Mouse (Mus musculus) midbrain, embryonic 15.5 days (tissue): Measurements from ENCODE around the gene Acbd4. TPM values are rescaled to one million over a fixed set of nuclear protein-coding genes. Genes with fewer than 3 reads are reported as not detected.
A peak's percentile ranks its signal among the peaks of the same experiment; 100 is the strongest.

Experiments
- ATAC-seq: fragments of 200-750 bp; cut with Nextera tagmentation; replicated peaks from 2 replicates; pipeline ENCODE4 v1.8.0; 2017; ENCODE audit warnings: moderate TSS enrichment
- H3K27ac ChIP-seq: fragments of 300-500 bp; sonication (generic); 2 replicates; pipeline ENCODE4 v1.5.1; 2015; ENCODE audit warnings: mild to moderate bottlenecking, inconsistent platforms
- H3K27me3 ChIP-seq: fragments of 300-500 bp; sonication (generic); replicated peaks from 2 replicates; pipeline ENCODE4 v1.6.1; 2015; ENCODE audit warnings: inconsistent platforms
- H3K36me3 ChIP-seq: fragments of 300-500 bp; sonication (generic); replicated peaks from 2 replicates; pipeline ENCODE4 v1.6.1; 2015; ENCODE audit warnings: inconsistent platforms
- H3K4me1 ChIP-seq: fragments of 300-500 bp; sonication (generic); 2 replicates; pipeline ENCODE4 v1.6.1; 2015; ENCODE audit warnings: inconsistent platforms
- H3K4me2 ChIP-seq: fragments of 300-500 bp; sonication (generic); 2 replicates; pipeline ENCODE4 v1.6.1; 2015; ENCODE audit warnings: inconsistent platforms, mild to moderate bottlenecking, moderate library complexity
- H3K4me3 ChIP-seq: fragments of 300-500 bp; sonication (generic); 2 replicates; pipeline ENCODE4 v1.5.1; 2015; ENCODE audit warnings: mild to moderate bottlenecking, inconsistent platforms
- H3K9ac ChIP-seq: fragments of 300-500 bp; sonication (generic); 2 replicates; pipeline ENCODE4 v1.6.1; 2015; ENCODE audit warnings: mild to moderate bottlenecking, inconsistent platforms
- H3K9me3 ChIP-seq: fragments of 300-500 bp; sonication (generic); 2 replicates; pipeline ENCODE4 v1.6.1; 2016; ENCODE audit warnings: inconsistent platforms
- WGBS: fragments of 180-500 bp; shearing (Covaris S2); methylation state at CpG from one replicate; pipeline ENCODE4 v1.1.7; 2015; ENCODE audit warnings: mixed read lengths; 5-methylcytosine and 5-hydroxymethylcytosine counted together
- polyA plus RNA-seq: library from polyadenylated mRNA; unstranded; fragments of >200 nt; fragmentation: Nextera tagmentation; extraction: Ambion mirVana; gene quantifications from 2 replicates; pipeline ENCODE4 v1.2.1, GENCODE M21; 2015

The Acbd4 gene
- polyA plus RNA-seq, 1 experiment from 2014 or later = 9.7 TPM

GRCm38 (mm10) chr11:103105810-103106209 is 4.3 kb downstream of the Acbd4 start:
- H3K27ac ChIP-seq = no peak overlapping the region
- no peak overlapping the region for H3K9ac ChIP-seq
- H3K4me2 ChIP-seq = no peak overlapping the region
- no peak for ATAC-seq
- WGBS = 83% methylated on average over 6 of the region's 6 CpGs
- no peaks in the 10 kb centered on the region for H3K9me3 ChIP-seq
- no peak overlapping the region for H3K4me3 ChIP-seq
- H3K4me1 ChIP-seq = peaks cover 18% of the 10 kb centered on the region
- peaks cover 13% of the 10 kb centered on the region for H3K27me3 ChIP-seq
- H3K36me3 ChIP-seq = no peaks in the 10 kb centered on the region

GRCm38 (mm10) chr11:103106386-103106785 is 4.9 kb downstream of the Acbd4 start:
- Histone ChIP-seq H3K4me2 (no peak overlapping the region), H3K9me3 (no peaks in the 10 kb centered on the region), H3K36me3 (no peaks in the 10 kb centered on the region), H3K9ac (no peak overlapping the region), H3K27ac (no peak overlapping the region), H3K4me3 (no peak overlapping the region), H3K4me1 (peaks cover 16% of the 10 kb centered on the region), H3K27me3 (peaks cover 12% of the 10 kb centered on the region)
- no peak for ATAC-seq
- WGBS = 65% methylated on average over 4 of the region's 4 CpGs

GRCm38 (mm10) chr11:103111301-103111700 is 9.8 kb downstream of the Acbd4 start:
- H3K4me3 ChIP-seq = no peak overlapping the region
- no peak for ATAC-seq
- H3K4me2 ChIP-seq = peak overlapping the region; percentile 49; the same call in 1 of the 2 replicates
- peaks cover 32% of the 10 kb centered on the region for H3K27me3 ChIP-seq
- no peak overlapping the region for H3K9ac ChIP-seq
- H3K4me1 ChIP-seq = peaks cover 19% of the 10 kb centered on the region
- no peaks in the 10 kb centered on the region for H3K36me3 ChIP-seq
- H3K27ac ChIP-seq = no peak overlapping the region
- H3K9me3 ChIP-seq = no peaks in the 10 kb centered on the region
- WGBS = 16% methylated on average over 10 of the region's 10 CpGs

GRCm38 (mm10) chr11:103111881-103112551 is 10.5 kb downstream of the Acbd4 start:
- no peak overlapping the region for H3K27ac ChIP-seq
- H3K4me1 ChIP-seq = peaks cover 25% of the 10 kb centered on the region
- peak overlapping the region; percentile 14; the same call in 1 of the 2 replicates for H3K9ac ChIP-seq
- WGBS = 2% methylated on average over 28 of the region's 28 CpGs
- peak overlapping the region; percentile 49 for H3K4me2 ChIP-seq
- H3K27me3 ChIP-seq = peaks cover 32% of the 10 kb centered on the region
- no peaks in the 10 kb centered on the region for H3K9me3 ChIP-seq
- ATAC-seq = no peak
- no peaks in the 10 kb centered on the region for H3K36me3 ChIP-seq
- peak overlapping the region; percentile 28 for H3K4me3 ChIP-seq

- no peaks in the 10 kb centered on the region for H3K9me3 ChIP-seq
- no peak overlapping the region for H3K9ac ChIP-seq
- H3K4me2 ChIP-seq = peak overlapping the region; percentile 49
- 8% methylated on average over 9 of the region's 9 CpGs for WGBS
- peak overlapping the region; percentile 28; the same call in 1 of the 2 replicates for H3K4me3 ChIP-seq
- no peak for ATAC-seq
- no peak overlapping the region for H3K27ac ChIP-seq
- H3K4me1 ChIP-seq = peaks cover 30% of the 10 kb centered on the region
- H3K36me3 ChIP-seq = no peaks in the 10 kb centered on the region
- peaks cover 32% of the 10 kb centered on the region for H3K27me3 ChIP-seq
Measured at GRCm38 (mm10) chr11:103112552-103112912, 11.1 kb downstream of the Acbd4 start.

- Histone ChIP-seq H3K9ac (no peak overlapping the region), H3K36me3 (no peaks in the 10 kb centered on the region), H3K4me2 (no peak overlapping the region), H3K27me3 (peaks cover 32% of the 10 kb centered on the region), H3K4me1 (peaks cover 35% of the 10 kb centered on the region), H3K4me3 (no peak overlapping the region), H3K9me3 (no peaks in the 10 kb centered on the region), H3K27ac (no peak overlapping the region)
- 32% methylated on average over 12 of the region's 12 CpGs for WGBS
- no peak for ATAC-seq
Measured at GRCm38 (mm10) chr11:103113005-103113404, 11.5 kb downstream of the Acbd4 start.

GRCm38 (mm10) chr11:103113771-103114170 is 12.3 kb downstream of the Acbd4 start:
- Histone ChIP-seq H3K9me3 (no peaks in the 10 kb centered on the region), H3K27me3 (peaks cover 32% of the 10 kb centered on the region), H3K4me1 (peaks cover 42% of the 10 kb centered on the region), H3K27ac (no peak overlapping the region), H3K36me3 (no peaks in the 10 kb centered on the region), H3K4me2 (no peak overlapping the region), H3K4me3 (no peak overlapping the region), H3K9ac (no peak overlapping the region)
- ATAC-seq = no peak
- 85% methylated on average over 4 of the region's 4 CpGs for WGBS

GRCm38 (mm10) chr11:103114270-103114943 is 12.9 kb downstream of the Acbd4 start:
- WGBS = 84% methylated on average over 11 of the region's 11 CpGs
- peak overlapping the region; percentile 97 for H3K27ac ChIP-seq

GRCm38 (mm10) chr11:103115163-103116007 is 13.9 kb downstream of the Acbd4 start:
- Histone ChIP-seq H3K4me1 (peaks cover 49% of the 10 kb centered on the region), H3K27me3 (peaks cover 32% of the 10 kb centered on the region), H3K4me2 (peak overlapping the region; percentile 67), H3K9me3 (no peaks in the 10 kb centered on the region), H3K9ac (peak overlapping the region; percentile 91), H3K36me3 (no peaks in the 10 kb centered on the region), H3K4me3 (peak overlapping the region; percentile 76), H3K27ac (peak overlapping the region; percentile 97)
- 1% methylated on average over 34 of the region's 34 CpGs for WGBS
- peak; percentile 85 for ATAC-seq

More at GRCm38 (mm10) chr11:103114270-103114943, 12.9 kb downstream of the Acbd4 start:
- Histone ChIP-seq H3K4me3 (peak overlapping the region; percentile 76), H3K36me3 (no peaks in the 10 kb centered on the region), H3K4me2 (peak overlapping the region; percentile 67), H3K27me3 (peaks cover 32% of the 10 kb centered on the region), H3K9ac (peak overlapping the region; percentile 91; the same call in 1 of the 2 replicates), H3K9me3 (no peaks in the 10 kb centered on the region), H3K4me1 (peaks cover 46% of the 10 kb centered on the region)
- ATAC-seq = no peak

- no peaks in the 10 kb centered on the region for H3K9me3 ChIP-seq
- H3K9ac ChIP-seq = peak within 1 kb of the TSS; percentile 91
- peak within 1 kb of the TSS; percentile 76 for H3K4me3 ChIP-seq
- peaks cover 26% of the 10 kb centered on the region for H3K27me3 ChIP-seq
- ATAC-seq = peak; percentile 96
- H3K4me2 ChIP-seq = peak within 1 kb of the TSS; percentile 96
- H3K4me1 ChIP-seq = peaks cover 49% of the 10 kb centered on the region
- peak within 1 kb of the TSS; percentile 97 for H3K27ac ChIP-seq
- no peaks in the 10 kb centered on the region for H3K36me3 ChIP-seq
- WGBS = under 1% methylated on average over 53 of the region's 53 CpGs
Measured at GRCm38 (mm10) chr11:103116008-103116818, 14.7 kb downstream of the Acbd4 start, which contains the start of gene Hexim1. Gene Hexim1, plus strand, starts transcription at chr11:103116231.

GRCm38 (mm10) chr11:103116959-103117590 is 15.6 kb downstream of the Acbd4 start:
- peaks cover 44% of the 10 kb centered on the region for H3K4me1 ChIP-seq
- no peaks in the 10 kb centered on the region for H3K9me3 ChIP-seq
- no peaks in the 10 kb centered on the region for H3K36me3 ChIP-seq
- peak overlapping the region; percentile 76 for H3K4me3 ChIP-seq
- H3K9ac ChIP-seq = peak overlapping the region; percentile 65
- peak; percentile 35; the same call in 1 of the 2 replicates for ATAC-seq
- peaks cover 19% of the 10 kb centered on the region for H3K27me3 ChIP-seq
- H3K27ac ChIP-seq = peak overlapping the region; percentile 92
- under 1% methylated on average over 35 of the region's 35 CpGs for WGBS
- peak overlapping the region; percentile 96 for H3K4me2 ChIP-seq
